Mouse (Mus musculus) R1 (cell line): Measurements from ENCODE around the gene Lzts2.

Experiments
- DNase-seq: peaks from one replicate; pipeline ENCODE4 v3.0.0-alpha.2; 2018; ENCODE audit warnings: low read depth, low spot score

The Lzts2 gene

GRCm38 (mm10) chr19:45003740-45004516 is 10.3 kb upstream of the Lzts2 start:
- DNase-seq: peak; percentile 53

DNA sequence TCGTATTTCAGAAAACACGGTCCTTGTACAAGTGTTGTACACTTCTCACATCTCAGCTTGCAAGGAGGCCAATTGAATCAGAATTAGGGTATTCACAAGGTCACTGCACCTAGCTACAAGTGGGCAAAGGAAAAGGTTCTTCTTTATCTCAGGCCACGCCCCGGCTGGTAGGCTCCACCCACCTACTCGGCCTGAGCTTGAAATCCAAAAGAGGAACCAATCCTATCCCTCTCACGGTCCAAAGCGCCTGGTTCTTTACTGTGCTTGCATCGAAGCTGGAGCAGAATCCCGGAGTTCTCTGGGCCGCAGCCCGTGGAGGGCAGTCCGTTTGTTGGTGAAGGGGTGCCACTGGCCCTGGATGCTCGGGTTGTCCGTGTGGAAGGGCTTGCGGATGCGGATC is 8.8 kb upstream of the Lzts2 start, which contains the start of gene Twnk:
TSS of gene Twnk (plus strand) at position 220 of the 400 bp plus-strand sequence.
- peak; percentile 90 for DNase-seq

DNA sequence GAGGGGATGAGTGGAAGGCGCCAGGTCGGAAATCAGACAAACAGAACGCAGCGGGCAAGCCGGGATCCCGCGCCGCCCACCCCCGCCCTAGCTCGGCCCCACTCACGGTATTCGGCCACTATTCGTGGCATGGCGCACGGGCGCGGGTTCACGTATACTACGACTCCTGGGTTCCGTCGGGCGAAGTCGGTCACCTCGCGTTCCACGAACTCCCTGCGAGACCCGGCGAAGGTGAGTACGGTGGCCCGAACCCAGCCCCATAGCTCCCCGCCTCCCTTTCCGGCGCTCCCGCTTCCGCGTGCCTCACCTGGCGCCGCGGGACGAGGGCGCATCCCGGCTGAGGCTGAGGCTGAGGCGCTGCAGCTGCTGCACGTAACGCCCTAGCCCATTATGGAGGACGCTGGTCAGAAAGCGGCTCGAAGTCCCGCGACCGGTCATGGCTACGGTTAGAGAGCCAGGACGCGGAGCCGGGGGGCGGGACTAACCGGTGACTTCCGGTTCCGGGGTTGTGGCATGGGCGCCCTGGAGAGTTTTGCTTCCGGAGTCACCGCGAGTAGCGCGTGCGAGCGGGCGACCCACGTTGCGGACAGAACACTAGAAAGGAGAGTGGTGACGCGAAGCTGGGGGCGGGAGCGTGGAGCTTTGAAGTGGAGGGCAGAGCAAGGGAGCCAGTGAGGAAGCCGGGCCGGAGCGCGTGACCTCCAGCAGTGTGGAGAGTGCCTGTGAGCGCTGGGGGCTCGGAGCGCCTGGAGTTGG is 8.1 kb upstream of the Lzts2 start, which contains the start of gene Mrpl43:
TSS of gene Mrpl43 (minus strand) at position 486 of the 756 bp plus-strand sequence.
- DNase-seq: peak; percentile 97

DNA sequence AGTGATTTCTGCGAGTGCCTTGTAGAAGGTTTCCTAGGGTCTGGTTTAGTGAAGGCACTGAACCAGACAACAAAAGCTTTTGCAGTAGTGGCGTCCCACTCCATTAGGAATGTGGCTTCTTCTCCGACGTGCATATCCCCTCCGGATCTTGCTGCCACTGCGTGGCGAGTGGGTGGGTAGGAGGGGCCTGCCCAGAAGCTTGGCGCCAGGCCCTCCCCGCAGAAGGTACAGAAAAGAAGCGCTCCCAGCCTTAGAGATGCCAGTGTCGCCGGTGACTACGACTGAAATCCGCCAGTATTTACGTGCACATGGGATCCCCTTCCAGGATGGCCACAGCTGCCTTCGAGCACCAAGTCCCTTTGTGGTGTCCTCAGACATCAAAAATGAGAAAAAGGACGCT is 7.2 kb upstream of the Lzts2 start:
- DNase-seq: peak; percentile 49

- DNase-seq: no peak
Measured at GRCm38 (mm10) chr19:45007425-45008191, 6.6 kb upstream of the Lzts2 start.

DNA sequence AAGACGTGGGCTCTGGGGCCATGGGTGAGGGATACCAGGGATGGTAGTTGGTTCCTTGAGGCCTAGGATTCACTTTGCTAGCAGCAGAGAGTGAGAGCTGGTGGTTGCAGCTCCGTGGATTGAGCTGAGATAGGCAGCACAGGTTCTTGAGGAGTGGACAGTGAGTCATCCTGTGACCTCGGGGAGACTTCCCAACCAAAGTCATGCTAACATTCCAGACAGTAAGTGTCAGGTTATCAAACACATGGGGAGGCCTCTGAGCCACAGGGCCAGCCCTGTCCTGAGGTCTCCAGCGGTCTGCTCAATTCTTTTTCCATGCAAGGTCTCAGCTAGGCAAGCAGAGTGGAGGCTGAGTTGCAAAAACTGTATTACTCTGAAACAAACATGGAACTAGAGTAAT is 3.6 kb upstream of the Lzts2 start:
- no peak for DNase-seq

GRCm38 (mm10) chr19:45012219-45012618 is 2.0 kb upstream of the Lzts2 start:
- DNase-seq: no peak

- DNase-seq: peak; percentile 67
Measured at GRCm38 (mm10) chr19:45012636-45013035, 1.6 kb upstream of the Lzts2 start.

DNA sequence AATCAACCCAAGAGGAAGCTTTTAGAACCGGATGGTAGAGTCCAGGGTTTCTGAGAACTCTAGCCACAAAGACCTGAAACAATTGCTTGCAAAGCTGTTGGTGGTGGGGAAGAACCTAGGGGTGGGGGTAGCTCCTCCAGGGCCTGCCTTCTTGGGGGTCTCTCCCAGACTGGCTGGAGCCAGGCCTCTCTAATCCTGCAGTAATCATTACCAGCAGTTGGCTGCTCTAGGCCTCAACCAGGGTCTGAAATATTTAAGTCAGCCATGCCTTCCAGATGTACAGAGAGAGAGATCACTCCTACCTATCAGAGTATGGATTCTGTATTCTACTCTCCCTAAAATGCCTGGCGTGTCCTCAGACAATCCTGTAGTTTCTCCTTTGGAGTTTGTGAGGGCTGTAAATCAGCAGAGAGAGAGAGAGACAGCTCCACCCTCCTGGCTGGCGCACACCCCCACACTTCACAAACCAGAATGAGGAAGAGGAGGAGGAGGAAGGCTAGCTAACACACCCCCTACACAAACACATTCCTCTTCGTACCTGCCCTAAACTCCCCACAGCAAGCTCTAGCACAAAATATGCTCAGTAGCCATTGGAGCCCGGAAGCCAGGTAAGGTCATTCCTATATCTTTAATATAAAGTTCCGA is 511 bp upstream of the Lzts2 start:
- DNase-seq: no peak

DNA sequence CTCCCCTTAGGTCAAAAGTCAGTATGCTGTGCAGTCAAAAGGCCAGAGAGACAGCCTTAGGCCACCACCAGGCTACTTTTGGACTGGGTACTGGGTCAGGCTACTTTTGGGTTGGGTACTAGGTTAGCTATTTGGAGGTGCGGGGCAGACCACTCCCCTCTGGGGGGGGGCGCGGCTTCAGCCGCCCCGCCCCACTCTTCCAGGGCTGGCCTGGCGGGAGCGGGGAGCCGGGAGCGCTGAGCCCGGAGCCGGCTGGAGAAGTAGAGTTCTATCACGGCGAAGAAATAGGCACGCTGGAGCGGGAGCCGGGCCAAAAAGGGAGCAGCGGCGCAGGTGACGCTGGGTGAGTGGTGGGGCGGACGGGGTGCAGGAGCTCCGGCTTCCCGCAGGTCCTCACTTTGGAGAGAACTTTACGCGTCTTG is 778 bp downstream of the Lzts2 start:
- DNase-seq: peak; percentile 71

DNA sequence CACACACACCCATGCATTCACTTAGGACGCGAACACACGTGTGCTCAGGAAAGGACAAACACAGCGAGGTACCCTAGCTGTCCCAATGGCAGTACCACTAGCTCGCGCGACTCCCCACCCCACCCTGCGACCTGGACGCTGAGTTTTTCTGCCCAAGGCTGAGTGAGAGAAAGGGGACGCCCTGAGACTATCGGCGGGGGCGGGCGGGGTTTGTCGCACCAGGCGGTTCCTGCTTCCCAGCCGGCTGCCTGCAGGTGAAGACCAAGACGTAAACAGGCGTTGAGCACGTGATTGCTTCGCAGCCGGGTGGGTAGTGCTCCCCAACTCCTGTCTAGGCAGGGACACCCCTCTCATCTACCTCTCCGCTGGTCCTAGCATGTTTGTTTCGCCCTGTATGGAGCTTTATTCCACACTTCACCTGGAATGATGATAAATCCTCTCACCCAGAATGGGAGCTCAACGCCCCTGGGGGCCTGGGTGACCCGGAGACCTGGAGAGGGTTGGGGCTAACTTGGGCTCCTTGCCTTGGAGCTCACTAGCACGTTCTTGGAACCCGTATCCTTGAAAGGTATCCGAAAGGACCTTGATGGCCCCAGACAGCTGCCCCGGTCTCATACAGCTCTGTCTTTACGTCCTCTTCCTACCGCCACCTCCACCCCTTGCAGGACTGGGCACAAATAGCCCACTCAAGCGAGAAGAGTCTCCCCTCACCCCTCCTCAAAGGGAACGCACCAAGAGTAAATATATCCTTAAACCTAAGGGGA is 1.5 kb downstream of the Lzts2 start:
- DNase-seq: peak; percentile 66

- peak; percentile 53 for DNase-seq
Measured at GRCm38 (mm10) chr19:45016341-45017215, 2.4 kb downstream of the Lzts2 start.

DNA sequence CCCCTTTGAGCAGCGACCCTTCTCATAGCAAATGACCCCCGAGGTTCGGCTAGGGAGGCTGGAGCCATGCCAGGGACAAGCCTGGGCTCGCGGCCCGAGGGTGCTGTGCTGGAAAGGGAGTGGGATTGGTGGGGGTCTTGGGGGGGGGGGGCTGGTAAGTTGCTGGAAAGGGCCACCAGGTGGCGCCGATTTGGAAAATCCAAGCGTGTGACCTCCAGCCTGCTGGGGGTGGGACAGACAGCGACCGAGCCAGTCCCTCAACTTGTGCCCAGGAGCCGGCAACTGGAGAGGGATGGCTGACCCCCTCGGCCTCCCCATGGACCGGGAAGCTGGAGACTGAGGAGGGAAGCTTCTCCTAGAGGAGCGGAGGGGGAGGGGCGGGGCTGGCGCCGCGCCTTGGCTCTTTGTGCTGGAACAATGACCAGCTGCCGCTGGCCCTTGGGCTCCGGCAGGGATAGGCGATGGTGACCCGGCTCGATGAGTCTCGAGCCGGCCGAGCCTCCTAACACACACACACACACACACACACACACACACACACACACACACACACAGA is 3.1 kb downstream of the Lzts2 start:
- DNase-seq: peak; percentile 68

GRCm38 (mm10) chr19:45017909-45018308 is 3.7 kb downstream of the Lzts2 start:
- DNase-seq: no peak

DNA sequence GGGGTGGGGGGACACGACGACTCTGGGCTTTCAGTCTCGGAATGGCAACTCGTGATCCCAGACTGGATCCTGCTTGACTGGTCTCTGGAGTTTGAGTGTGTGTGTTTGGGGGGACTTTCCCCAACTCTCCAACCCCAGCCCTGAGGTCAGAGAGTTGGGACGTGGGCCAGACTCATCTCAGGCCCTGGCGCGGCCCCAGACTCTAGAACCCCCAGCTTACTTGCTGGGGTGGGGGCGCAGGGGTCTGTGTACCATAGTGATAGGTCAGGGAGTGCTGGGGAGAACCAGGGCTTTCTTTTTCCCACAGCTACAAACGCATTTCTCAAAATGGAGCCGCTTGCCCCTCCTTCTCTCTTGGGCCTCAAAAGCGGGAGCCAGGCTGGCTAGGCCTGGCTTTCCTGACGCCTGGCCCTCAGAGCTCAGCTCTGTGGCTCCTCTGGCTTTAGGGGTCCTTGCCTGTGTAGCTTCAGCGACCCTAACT is 4.2 kb downstream of the Lzts2 start:
- DNase-seq: no peak

DNA sequence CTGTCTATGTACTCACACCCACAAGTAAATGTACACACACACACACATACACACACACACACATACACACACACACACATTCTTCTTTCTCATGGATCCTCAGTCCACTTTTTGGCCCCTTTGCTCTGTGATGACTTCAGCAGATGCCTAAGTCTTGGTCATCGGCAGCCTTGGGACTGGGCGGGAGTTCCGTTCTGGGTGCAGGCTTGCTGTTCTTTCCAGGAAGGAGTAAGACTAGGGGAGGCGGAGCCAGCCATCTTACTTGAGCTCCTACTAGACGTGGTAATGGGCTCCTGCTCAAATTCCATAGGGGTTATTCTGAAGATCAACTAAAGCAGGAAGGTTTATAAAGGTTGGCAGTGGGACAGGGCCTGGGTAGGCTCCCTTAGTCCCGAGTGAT is 6.1 kb downstream of the Lzts2 start:
- DNase-seq: no peak

DNA sequence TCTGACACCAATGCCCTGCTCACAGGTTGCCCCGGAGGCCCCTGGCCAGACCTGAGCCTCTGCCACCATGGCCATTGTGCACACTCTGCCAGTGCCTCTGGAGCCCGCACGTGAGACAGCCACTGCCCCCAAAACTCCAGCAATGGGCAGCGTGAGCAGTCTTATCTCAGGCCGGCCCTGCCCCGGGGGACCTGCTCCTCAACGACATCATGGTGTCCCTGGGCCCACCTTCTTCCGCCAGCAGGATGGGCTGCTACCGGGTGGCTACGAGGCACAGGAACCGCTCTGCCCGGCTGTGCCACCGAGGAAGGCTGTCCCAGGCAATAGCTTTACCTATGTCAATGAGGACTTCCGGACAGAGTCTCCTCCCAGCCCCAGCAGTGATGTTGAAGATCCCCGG is 7.1 kb downstream of the Lzts2 start:
- no peak for DNase-seq

DNA sequence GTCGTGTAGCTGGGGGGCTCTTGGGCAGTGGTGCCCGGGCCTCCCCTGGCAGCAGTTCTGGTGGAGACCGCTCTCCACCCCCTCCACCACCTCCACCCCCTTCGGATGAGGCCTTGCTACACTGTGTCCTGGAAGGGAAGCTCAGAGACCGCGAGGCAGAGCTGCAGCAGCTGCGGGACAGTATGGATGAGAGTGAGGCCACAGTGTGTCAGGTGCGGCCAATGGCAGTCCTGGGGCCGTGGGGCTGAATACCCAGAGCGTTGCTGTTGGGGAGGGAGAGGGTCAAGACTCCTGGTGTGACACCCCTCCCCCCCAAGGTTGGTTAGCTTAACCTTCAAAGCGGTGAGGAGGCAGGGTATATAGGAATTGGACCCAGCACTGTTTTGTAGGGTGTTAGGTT is 9.8 kb downstream of the Lzts2 start:
- DNase-seq: no peak

DNA sequence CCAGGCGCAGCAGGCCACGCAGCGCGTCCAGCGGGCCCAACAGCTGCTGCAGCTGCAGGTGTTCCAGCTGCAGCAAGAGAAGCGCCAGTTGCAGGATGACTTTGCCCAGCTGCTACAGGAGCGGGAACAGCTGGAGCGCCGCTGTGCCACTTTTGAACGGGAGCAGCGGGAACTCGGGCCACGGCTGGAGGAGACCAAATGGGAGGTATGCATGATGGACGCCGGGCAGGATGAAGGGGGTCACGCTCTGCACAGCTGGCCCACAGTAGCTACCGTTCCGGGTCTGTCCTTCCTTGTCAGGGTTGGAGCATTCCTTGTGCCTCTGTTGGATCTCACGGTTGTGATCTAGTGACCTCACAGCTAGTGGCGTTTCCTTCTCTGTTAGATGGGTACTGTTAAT is 10.6 kb downstream of the Lzts2 start:
- DNase-seq: no peak
